Mouse (Mus musculus) CH12.LX (cell line): ENCODE results near the gene Ostm1. TPM values are rescaled to one million over a fixed set of nuclear protein-coding genes. Genes with fewer than 3 reads are reported as not detected.
A peak's percentile ranks its signal among the peaks of the same experiment; 100 is the strongest.

Experiments
- DNase-seq: peaks from one replicate; pipeline ENCODE4 v3.0.0-alpha.2; 2013; ENCODE audit errors: extremely low read depth
- H3K27ac ChIP-seq: 2 replicates; pipeline ENCODE4 v1.5.1; 2012; ENCODE audit warnings: low read depth, mild to moderate bottlenecking, control low read depth, moderate library complexity; ENCODE audit not compliant: insufficient read depth
- H3K27me3 ChIP-seq: replicated peaks from 2 replicates; pipeline ENCODE3; 2012; ENCODE audit warnings: inconsistent platforms
- H3K36me3 ChIP-seq, 2 experiments: replicated peaks in 1 of 2; 2 replicates each; pipeline versions ENCODE3 to v1.6.1; 2012; ENCODE audit warnings: inconsistent platforms in 1 of 2, low read length in 1 of 2, mild to moderate bottlenecking in 1 of 2, mixed read lengths in 1 of 2, moderate library complexity in 1 of 2; ENCODE audit not compliant: control insufficient read depth in 1 of 2, insufficient read depth in 1 of 2
- H3K4me1 ChIP-seq, 2 experiments: 2 replicates each; pipeline ENCODE4 v1.6.1; 2012; ENCODE audit warnings: inconsistent platforms in 1 of 2, moderate library complexity in 1 of 2; ENCODE audit not compliant: insufficient read depth in 2 of 2, control insufficient read depth in 1 of 2
- H3K4me2 ChIP-seq: 2 replicates; pipeline ENCODE4 v1.6.1; 2012; ENCODE audit warnings: low read depth, mild to moderate bottlenecking, control low read depth; ENCODE audit not compliant: poor library complexity, insufficient read depth, severe bottlenecking
- H3K4me3 ChIP-seq, 3 experiments: fragments of 150-350 bp in 1 of 3; sonication (generic) in 1 of 3; replicated peaks in 1 of 3; 2 replicates each; pipeline versions ENCODE3 to v1.5.1; 2011 to 2012; ENCODE audit warnings: low read depth in 2 of 3, low read length in 2 of 3, mild to moderate bottlenecking in 2 of 3, moderate library complexity in 2 of 3, control low read depth in 1 of 3, improper control_type of control experiment in 1 of 3, inconsistent platforms in 1 of 3, mixed read lengths in 1 of 3; ENCODE audit not compliant: poor library complexity in 1 of 3
- H3K79me2 ChIP-seq: replicated peaks from 2 replicates; pipeline ENCODE4 v1.6.1; 2012; ENCODE audit warnings: mild to moderate bottlenecking, moderate library complexity; ENCODE audit not compliant: control insufficient read depth, poor library complexity, insufficient read depth, severe bottlenecking; ENCODE audit errors: extremely low read depth
- H3K9ac ChIP-seq: 2 replicates; pipeline ENCODE4 v1.6.1; 2012; ENCODE audit warnings: low read depth, mild to moderate bottlenecking, control low read depth, moderate library complexity; ENCODE audit not compliant: insufficient read depth
- H3K9me3 ChIP-seq: replicated peaks from 2 replicates; pipeline ENCODE3; 2012; ENCODE audit warnings: low read length, inconsistent platforms, mixed read lengths
- CHD1 ChIP-seq: IDR thresholded peaks from 2 replicates; pipeline ENCODE4 v1.6.1; 2012; ENCODE audit warnings: low read depth, low read length, improper control_type of control experiment, inconsistent platforms
- CHD2 ChIP-seq: IDR thresholded peaks from 2 replicates; pipeline ENCODE4 v1.6.1; 2011; ENCODE audit warnings: low read length, improper control_type of control experiment
- CTCF ChIP-seq, 2 experiments: IDR thresholded peaks in 1 of 2; conservative IDR thresholded peaks in 1 of 2; 2 replicates each; pipeline ENCODE4 v1.5.1; 2011 to 2012; ENCODE audit warnings: low read depth in 2 of 2, low read length in 2 of 2, improper control_type of control experiment in 1 of 2, inconsistent platforms in 1 of 2, mild to moderate bottlenecking in 1 of 2, moderate library complexity in 1 of 2
- ELF1 ChIP-seq: IDR thresholded peaks from 2 replicates; pipeline ENCODE4 v1.6.1; 2014; ENCODE audit warnings: low read depth, mild to moderate bottlenecking, inconsistent platforms, low read length, improper control_type of control experiment
- ETS1 ChIP-seq: conservative IDR thresholded peaks from 2 replicates; pipeline ENCODE4 v1.6.1; 2012; ENCODE audit warnings: low read depth, mild to moderate bottlenecking, inconsistent platforms, low read length, improper control_type of control experiment, moderate library complexity
- GABPA ChIP-seq: IDR thresholded peaks from 2 replicates; pipeline ENCODE4 v1.6.1; 2012; ENCODE audit warnings: low read depth, low read length, improper control_type of control experiment, inconsistent platforms; ENCODE audit not compliant: insufficient replicate concordance
- HCFC1 ChIP-seq: IDR thresholded peaks from 2 replicates; pipeline ENCODE4 v1.6.1; 2012; ENCODE audit warnings: low read depth, mild to moderate bottlenecking, inconsistent platforms, low read length, improper control_type of control experiment
- JUND ChIP-seq: conservative IDR thresholded peaks from 2 replicates; pipeline ENCODE4 v1.6.1; 2011; ENCODE audit warnings: low read depth, low read length, improper control_type of control experiment
- MAFK ChIP-seq: IDR thresholded peaks from 2 replicates; pipeline ENCODE4 v1.6.1; 2011; ENCODE audit warnings: low read length, improper control_type of control experiment; ENCODE audit not compliant: insufficient replicate concordance
- MAX ChIP-seq: IDR thresholded peaks from 2 replicates; pipeline ENCODE4 v1.6.1; 2011; ENCODE audit warnings: low read length, improper control_type of control experiment
- MEF2A ChIP-seq: IDR thresholded peaks from 2 replicates; pipeline ENCODE4 v1.6.1; 2014; ENCODE audit warnings: low read depth, mild to moderate bottlenecking, inconsistent platforms, low read length, improper control_type of control experiment, borderline replicate concordance
- MYC ChIP-seq: IDR thresholded peaks from 2 replicates; pipeline ENCODE4 v1.6.1; 2011; ENCODE audit warnings: low read depth, mild to moderate bottlenecking, improper control_type of control experiment, low read length
- NELFE ChIP-seq: IDR thresholded peaks from 2 replicates; pipeline ENCODE4 v1.6.1; 2011; ENCODE audit warnings: low read depth, low read length, improper control_type of control experiment
- NRF1 ChIP-seq: IDR thresholded peaks from 2 replicates; pipeline ENCODE4 v1.6.1; 2014; ENCODE audit warnings: low read depth, mild to moderate bottlenecking, inconsistent platforms, low read length, improper control_type of control experiment, moderate library complexity
- PAX5 ChIP-seq: IDR thresholded peaks from 2 replicates; pipeline ENCODE4 v1.6.1; 2012; ENCODE audit warnings: low read length, inconsistent platforms, mixed read lengths
- POLR2A ChIP-seq: IDR thresholded peaks from 2 replicates; pipeline ENCODE4 v1.6.1; 2011; ENCODE audit warnings: low read depth, mild to moderate bottlenecking, improper control_type of control experiment, low read length
- POLR2AphosphoS2 ChIP-seq: IDR thresholded peaks from 2 replicates; pipeline ENCODE4 v1.6.1; 2011; ENCODE audit warnings: low read depth, low read length, improper control_type of control experiment
- RCOR1 ChIP-seq: conservative IDR thresholded peaks from 2 replicates; pipeline ENCODE4 v1.6.1; 2012; ENCODE audit warnings: low read depth, mild to moderate bottlenecking, inconsistent platforms, low read length, improper control_type of control experiment
- SIN3A ChIP-seq: IDR thresholded peaks from 2 replicates; pipeline ENCODE4 v1.6.1; 2012; ENCODE audit warnings: low read length, improper control_type of control experiment, inconsistent platforms
- SMC3 ChIP-seq: IDR thresholded peaks from 2 replicates; pipeline ENCODE4 v1.6.1; 2011; ENCODE audit warnings: low read depth, low read length, improper control_type of control experiment
- TBP ChIP-seq: conservative IDR thresholded peaks from 2 replicates; pipeline ENCODE4 v1.6.1; 2011; ENCODE audit warnings: low read depth, low read length, improper control_type of control experiment
- TCF12 ChIP-seq: IDR thresholded peaks from 2 replicates; pipeline ENCODE4 v1.6.1; 2014; ENCODE audit warnings: low read depth, mild to moderate bottlenecking, inconsistent platforms, low read length, improper control_type of control experiment
- UBTF ChIP-seq: IDR thresholded peaks from 2 replicates; pipeline ENCODE4 v1.6.1; 2012; ENCODE audit warnings: low read depth, mild to moderate bottlenecking, inconsistent platforms, low read length, improper control_type of control experiment, moderate library complexity
- USF2 ChIP-seq: conservative IDR thresholded peaks from 2 replicates; pipeline ENCODE4 v1.6.1; 2011; ENCODE audit warnings: low read depth, low read length, improper control_type of control experiment
- ZC3H11A ChIP-seq: IDR thresholded peaks from 2 replicates; pipeline ENCODE4 v1.6.1; 2012; ENCODE audit warnings: low read depth, mild to moderate bottlenecking, inconsistent platforms, low read length, improper control_type of control experiment
- ZKSCAN1 ChIP-seq: IDR thresholded peaks from 2 replicates; pipeline ENCODE4 v1.6.1; 2012; ENCODE audit warnings: low read depth, inconsistent platforms, low read length, improper control_type of control experiment, borderline replicate concordance
- ZMIZ1 ChIP-seq: IDR thresholded peaks from 2 replicates; pipeline ENCODE4 v1.6.1; 2012; ENCODE audit warnings: low read depth, mild to moderate bottlenecking, inconsistent platforms, low read length, improper control_type of control experiment
- dilution Hi-C: fragments of 300-500 bp; cut with MboI; formaldehyde crosslinking; loops from 2 replicates; pipeline ENCODE4 v1.14.3; 2020; ENCODE audit warnings: low sequenced_read_pairs; ENCODE audit not compliant: extremely low pct_unique_long_range_greater_than_20kb, extremely low pct_ligation_motif_present
- in situ Hi-C: fragments of 300-500 bp; cut with MboI; formaldehyde crosslinking; loops from 3 replicates; pipeline ENCODE4 v1.14.3; 2019; ENCODE audit warnings: low sequenced_read_pairs, low pct_ligation_motif_present, low pct_unique_long_range_greater_than_20kb, mixed read lengths
- polyA plus RNA-seq: library from polyadenylated mRNA; unstranded; fragments of >175 nt; gene quantifications from 2 replicates; pipeline ENCODE4 v1.2.1, GENCODE M21; 2012; ENCODE audit warnings: low read depth; ENCODE audit not compliant: insufficient read length
- total RNA-seq, 2 experiments: library from RNA; depleted of rRNA; stranded (reverse); fragments of 300-350 nt in 1 of 2; fragments of >200 nt in 1 of 2; gene quantifications; 2 replicates each; pipeline ENCODE4 v1.2.3; 2012 to 2014

The Ostm1 gene
- total and polyA plus RNA-seq, 3 experiments: 19.4 to 30.2 (median 19.4) TPM

GRCm38 (mm10) chr10:42680582-42681001, 97.0 kb downstream of the Ostm1 start:
- peak overlapping the region; percentile 33; the same call in 1 of the 2 replicates for H3K9ac ChIP-seq
- no peaks in the 10 kb centered on the region for H3K27me3 ChIP-seq
- peaks cover 14 to 30% of the 10 kb centered on the region in 2 experiments for H3K36me3 ChIP-seq
- peaks cover 3% of the 10 kb centered on the region for H3K9me3 ChIP-seq
- dilution Hi-C loops (no loop called here), in situ Hi-C loops (no loop called here)
- H3K4me3 ChIP-seq: peak overlapping the region; percentile 49 to 97 (median 80)
- H3K79me2 ChIP-seq: peaks cover 7% of the 10 kb centered on the region; the same call in 1 of the 2 replicates
- no peak overlapping the region for H3K27ac ChIP-seq
- peak; percentile 75 for DNase-seq
- peak overlapping the region; percentile 87 for H3K4me2 ChIP-seq
- TF ChIP-seq TBP (peak; percentile 49; the same call in 1 of the 2 replicates), ELF1 (peak; percentile 49; the same call in 1 of the 2 replicates), CHD2 (peak; percentile 69), MAX (no peak), JUND (no peak), SIN3A (no peak), USF2 (no peak), POLR2A (0 out of 2 replicates have a peak, but pooled peaks have one; percentile 25), ZC3H11A (no peak), MAFK (no peak), HCFC1 (no peak), NELFE (no peak), MYC (no peak), ETS1 (no peak), MEF2A (no peak), UBTF (no peak), NRF1 (no peak), TCF12 (no peak)
- TF ChIP-seq, all 38 proteins: peak for 4
- peaks cover 6 to 15% of the 10 kb centered on the region in 2 experiments for H3K4me1 ChIP-seq

GRCm38 (mm10) chr10:42682421-42682820, 98.8 kb downstream of the Ostm1 start:
- dilution Hi-C loops (no loop called here), in situ Hi-C loops (no loop called here)
- Histone ChIP-seq H3K9ac (no peak overlapping the region), H3K4me2 (no peak overlapping the region), H3K27me3 (no peaks in the 10 kb centered on the region), H3K27ac (no peak overlapping the region), H3K4me1 (peaks cover 6 to 15% of the 10 kb centered on the region in 2 experiments), H3K4me3 (no peak overlapping the region), H3K9me3 (peaks cover 3% of the 10 kb centered on the region), H3K79me2 (peaks cover 7% of the 10 kb centered on the region; the same call in 1 of the 2 replicates), H3K36me3 (peaks cover 16 to 41% of the 10 kb centered on the region in 2 experiments)
- DNase-seq: no peak
- TF ChIP-seq NELFE: no peak
- no peak for TF ChIP-seq CTCF (conservative IDR thresholded peaks at IDR 0.05 in 1 of 2, IDR thresholded peaks at IDR 0.05 in 1 of 2; ENCODE audit: low read depth in 2 of 2, low read length in 2 of 2)
- TF ChIP-seq MYC: no peak
- TF ChIP-seq PAX5: no peak
- TF ChIP-seq JUND: no peak
- TF ChIP-seq CHD1: no peak
- TF ChIP-seq HCFC1: no peak
- no peak for TF ChIP-seq ELF1
- no peak for TF ChIP-seq UBTF
- no peak for TF ChIP-seq MAFK
- no peak for TF ChIP-seq SMC3
- no peak for TF ChIP-seq POLR2A
- TF ChIP-seq POLR2AphosphoS2: no peak
- TF ChIP-seq NRF1: no peak
- TF ChIP-seq RCOR1: no peak
- TF ChIP-seq ZKSCAN1: no peak
- no peak for TF ChIP-seq GABPA
- no peak for TF ChIP-seq ZMIZ1
- TF ChIP-seq MEF2A: no peak
- TF ChIP-seq TCF12: no peak
